Comparison of ENCODE assay signal across 15 mouse cellular contexts in genomic region chr5:36434398-36434967, GRCm38 (mm10). TPM values are rescaled to one million over a fixed set of nuclear protein-coding genes. Genes with fewer than 3 reads are reported as not detected.
DNase-seq lines count a peak whose midpoint lies in the region; ATAC-seq and TF ChIP-seq lines count a peak whose summit lies in the region.
"Had no signal": no experiment of that assay in that cellular context is flagged by ENCODE, and none has a peak within 500 bp of the region (broad histone marks: within the 10 kb centered on the region; RNA-seq: fewer than 3 reads in every experiment).

No protein-coding gene starts in this region.

- H3K4me2 ChIP-seq in liver, postnatal 0 days (ENCODE audit: low read depth, low read length): no peak overlapping the region
- H3K4me2 ChIP-seq in liver, embryonic 12.5 days: no peak overlapping the region
- H3K4me2 ChIP-seq in embryonic facial prominence, embryonic 15.5 days (replicated peaks): no peak overlapping the region
- H3K4me2 ChIP-seq in hindbrain, embryonic 13.5 days: no peak overlapping the region
- H3K4me2 ChIP-seq in midbrain, embryonic 16.5 days (ENCODE audit: low read length): no peak overlapping the region
- H3K4me2 ChIP-seq in lung, postnatal 0 days (replicated peaks; ENCODE audit: low read depth, low read length): no peak overlapping the region
- no peak overlapping the region for H3K4me2 ChIP-seq in kidney, embryonic 16.5 days (replicated peaks; ENCODE audit: low read depth, low read length)

- 69% methylated on average over 9 of the region's 9 CpGs for WGBS in liver, postnatal 0 days (ENCODE audit: insufficient replicate concordance)
- 65% methylated on average over 9 of the region's 9 CpGs for WGBS in liver, embryonic 12.5 days (ENCODE audit: insufficient replicate concordance)
- 33% methylated on average over 9 of the region's 9 CpGs for WGBS in embryonic facial prominence, embryonic 15.5 days
- 42% methylated on average over 9 of the region's 9 CpGs for WGBS in hindbrain, embryonic 13.5 days
- WGBS in midbrain, embryonic 16.5 days: 28% methylated on average over 9 of the region's 9 CpGs
- 69% methylated on average over 9 of the region's 9 CpGs for WGBS in lung, postnatal 0 days
- whole genome bisulfite sequencing in kidney, embryonic 16.5 days: 67% methylated on average over 9 of the region's 9 CpGs

- H3K27ac ChIP-seq in liver, postnatal 0 days (ENCODE audit: low read depth): peak overlapping the region; percentile 62
- H3K27ac ChIP-seq in liver, embryonic 12.5 days: no peak overlapping the region
- H3K27ac ChIP-seq in embryonic facial prominence, embryonic 15.5 days (replicated peaks): peak overlapping the region; percentile 53
- H3K27ac ChIP-seq in hindbrain, embryonic 13.5 days: peak overlapping the region; percentile 71
- peak overlapping the region; percentile 63 for H3K27ac ChIP-seq in midbrain, embryonic 16.5 days (ENCODE audit: low read length)
- H3K27ac ChIP-seq in lung, postnatal 0 days (ENCODE audit: low read length): no peak overlapping the region
- no peak overlapping the region for H3K27ac ChIP-seq in kidney, embryonic 16.5 days (ENCODE audit: low read length)
- H3K27ac ChIP-seq: liver, embryonic 14.5 days had no signal

- no peak for TF ChIP-seq CTCF in liver, postnatal 0 days (IDR thresholded peaks at IDR 0.05; ENCODE audit: low read depth)
- TF ChIP-seq CTCF in lung, postnatal 0 days (IDR thresholded peaks at IDR 0.05): no peak

- no peaks in the 10 kb centered on the region for H3K4me1 ChIP-seq in liver, postnatal 0 days (ENCODE audit: insufficient read depth)
- no peaks in the 10 kb centered on the region for H3K4me1 ChIP-seq in liver, embryonic 12.5 days
- H3K4me1 ChIP-seq in embryonic facial prominence, embryonic 15.5 days: peaks cover 20% of the 10 kb centered on the region
- H3K4me1 ChIP-seq in hindbrain, embryonic 13.5 days (replicated peaks): peaks cover 33% of the 10 kb centered on the region
- H3K4me1 ChIP-seq in midbrain, embryonic 16.5 days (ENCODE audit: control insufficient read depth, insufficient read depth, low read length): peaks cover 11% of the 10 kb centered on the region; the same call in 1 of the 2 replicates
- H3K4me1 ChIP-seq in lung, postnatal 0 days (ENCODE audit: insufficient read depth, low read depth, low read length): no peaks in the 10 kb centered on the region
- no peaks in the 10 kb centered on the region for H3K4me1 ChIP-seq in kidney, embryonic 16.5 days (ENCODE audit: insufficient read depth, low read length)

- no peaks in the 10 kb centered on the region for H3K27me3 ChIP-seq in liver, postnatal 0 days (ENCODE audit: insufficient read depth, low read length)
- H3K27me3 ChIP-seq in liver, embryonic 12.5 days (replicated peaks): 0 out of 2 replicates have a peak, but pooled peaks cover 3% of the 10 kb centered on the region
- H3K27me3 ChIP-seq in embryonic facial prominence, embryonic 15.5 days: no peaks in the 10 kb centered on the region
- H3K27me3 ChIP-seq in hindbrain, embryonic 13.5 days: no peaks in the 10 kb centered on the region
- no peaks in the 10 kb centered on the region for H3K27me3 ChIP-seq in midbrain, embryonic 16.5 days (ENCODE audit: control insufficient read depth, insufficient read depth, low read depth, low read length)
- H3K27me3 ChIP-seq in lung, postnatal 0 days (replicated peaks; ENCODE audit: insufficient read depth, low read length): no peaks in the 10 kb centered on the region
- no peaks in the 10 kb centered on the region for H3K27me3 ChIP-seq in kidney, embryonic 16.5 days (ENCODE audit: insufficient read depth, low read length)

- DNase-seq in liver, postnatal 0 days: peak; percentile 27
- no peak for DNase-seq in lung, postnatal 0 days (ENCODE audit: low spot score)
- DNase-seq: cerebellum, adult 18-20 months; kidney, adult 2 months; kidney, postnatal 4 days; lung, postnatal 4 days; right cerebral cortex, postnatal 25 days; thymus, adult 18-20 months had no signal

- no peak overlapping the region for H3K4me3 ChIP-seq in liver, postnatal 0 days (ENCODE audit: low read depth, low read length)
- H3K4me3 ChIP-seq in liver, embryonic 12.5 days: no peak overlapping the region
- H3K4me3 ChIP-seq in embryonic facial prominence, embryonic 15.5 days (replicated peaks): no peak overlapping the region
- no peak overlapping the region for H3K4me3 ChIP-seq in hindbrain, embryonic 13.5 days
- H3K4me3 ChIP-seq in midbrain, embryonic 16.5 days (ENCODE audit: low read depth, low read length): no peak overlapping the region
- H3K4me3 ChIP-seq in lung, postnatal 0 days (ENCODE audit: low read depth, low read length): no peak overlapping the region
- no peak overlapping the region for H3K4me3 ChIP-seq in kidney, embryonic 16.5 days (ENCODE audit: low read length)

- peak; percentile 21; the same call in 1 of the 2 replicates for ATAC-seq in liver, postnatal 0 days
- ATAC-seq in liver, embryonic 12.5 days: no peak
- no peak for ATAC-seq in embryonic facial prominence, embryonic 15.5 days (ENCODE audit: insufficient number of reproducible peaks, low FRiP score, low TSS enrichment, low read depth)
- peak; percentile 82 for ATAC-seq in hindbrain, embryonic 13.5 days (ENCODE audit: low FRiP score)
- 0 out of 2 replicates have a peak, but pooled peaks have one; percentile 62 for ATAC-seq in midbrain, embryonic 16.5 days
- no peak for ATAC-seq in lung, postnatal 0 days
- ATAC-seq in kidney, embryonic 16.5 days (ENCODE audit: low FRiP score, low TSS enrichment): no peak

- no peaks in the 10 kb centered on the region for H3K9me3 ChIP-seq in liver, postnatal 0 days (ENCODE audit: low read length)
- no peaks in the 10 kb centered on the region for H3K9me3 ChIP-seq in liver, embryonic 12.5 days (replicated peaks)
- H3K9me3 ChIP-seq in embryonic facial prominence, embryonic 15.5 days (replicated peaks): no peaks in the 10 kb centered on the region
- H3K9me3 ChIP-seq in hindbrain, embryonic 13.5 days: no peaks in the 10 kb centered on the region
- no peaks in the 10 kb centered on the region for H3K9me3 ChIP-seq in midbrain, embryonic 16.5 days (replicated peaks; ENCODE audit: control insufficient read depth, low read length, poor library complexity, severe bottlenecking)
- H3K9me3 ChIP-seq in lung, postnatal 0 days (ENCODE audit: low read length): no peaks in the 10 kb centered on the region
- H3K9me3 ChIP-seq in kidney, embryonic 16.5 days (ENCODE audit: low read length): no peaks in the 10 kb centered on the region
- H3K9me3 ChIP-seq: G1E had no signal

- no peak overlapping the region for H3K9ac ChIP-seq in liver, postnatal 0 days (replicated peaks)
- H3K9ac ChIP-seq in liver, embryonic 12.5 days: no peak overlapping the region
- H3K9ac ChIP-seq in embryonic facial prominence, embryonic 15.5 days: no peak overlapping the region
- 0 out of 2 replicates have a peak overlapping the region, but pooled peaks have one; percentile 1 for H3K9ac ChIP-seq in hindbrain, embryonic 13.5 days
- no peak overlapping the region for H3K9ac ChIP-seq in midbrain, embryonic 16.5 days (ENCODE audit: low read depth, low read length)
- H3K9ac ChIP-seq in lung, postnatal 0 days (replicated peaks; ENCODE audit: low read depth): no peak overlapping the region
- H3K9ac ChIP-seq in kidney, embryonic 16.5 days (replicated peaks; ENCODE audit: low read length): no peak overlapping the region
- H3K9ac ChIP-seq: liver, embryonic 14.5 days had no signal

- H3K36me3 ChIP-seq in liver, postnatal 0 days (replicated peaks; ENCODE audit: insufficient read depth, low read length): no peaks in the 10 kb centered on the region
- H3K36me3 ChIP-seq in liver, embryonic 12.5 days: no peaks in the 10 kb centered on the region
- H3K36me3 ChIP-seq in embryonic facial prominence, embryonic 15.5 days: no peaks in the 10 kb centered on the region
- no peaks in the 10 kb centered on the region for H3K36me3 ChIP-seq in hindbrain, embryonic 13.5 days
- no peaks in the 10 kb centered on the region for H3K36me3 ChIP-seq in midbrain, embryonic 16.5 days (ENCODE audit: control insufficient read depth, insufficient read depth, low read length)
- H3K36me3 ChIP-seq in lung, postnatal 0 days (ENCODE audit: insufficient read depth, low read length): no peaks in the 10 kb centered on the region
- no peaks in the 10 kb centered on the region for H3K36me3 ChIP-seq in kidney, embryonic 16.5 days (ENCODE audit: insufficient read depth, low read length)
- H3K36me3 ChIP-seq: G1E had no signal

- TF ChIP-seq EP300 in liver, postnatal 0 days (IDR thresholded peaks at IDR 0.05; ENCODE audit: low read depth): no peak
- no peak for TF ChIP-seq EP300 in lung, postnatal 0 days (IDR thresholded peaks at IDR 0.05)

RNA-seq across cellular contexts. Expression of gene Grpel1, which starts 30.3 kb away (rescaled TPM):
- 61.2 and 62.1 TPM in 2 replicates for polyA plus RNA-seq in liver, postnatal 0 days (2015; fragmentation: Nextera tagmentation; extraction: Ambion mirVana)
- polyA plus RNA-seq in liver, embryonic 12.5 days (2016; fragmentation: Nextera tagmentation; extraction: Ambion mirVana): 52.4 and 52.9 TPM in 2 replicates
- 48.9 and 49.2 TPM in 2 replicates for polyA plus RNA-seq in embryonic facial prominence, embryonic 15.5 days (2015; fragmentation: Nextera tagmentation; extraction: Ambion mirVana)
- polyA plus RNA-seq in hindbrain, embryonic 13.5 days (2015; fragmentation: Nextera tagmentation; extraction: Ambion mirVana): 45.4 and 45.6 TPM in 2 replicates
- polyA plus RNA-seq in midbrain, embryonic 16.5 days (2015; fragmentation: Nextera tagmentation; extraction: Ambion mirVana): 41.3 and 42.9 TPM in 2 replicates
- polyA plus RNA-seq in lung, postnatal 0 days (2015; fragmentation: Nextera tagmentation; extraction: Ambion mirVana): 35.1 and 35.8 TPM in 2 replicates
- 62.9 and 66.4 TPM in 2 replicates for polyA plus RNA-seq in kidney, embryonic 16.5 days (2015; fragmentation: Nextera tagmentation; extraction: Ambion mirVana)

RNA-seq across cellular contexts. Expression of gene Sorcs2, which starts 36.5 kb away (rescaled TPM):
- 0.30 and 0.33 TPM in 2 replicates for polyA plus RNA-seq in liver, postnatal 0 days (2015; fragmentation: Nextera tagmentation; extraction: Ambion mirVana)
- 1.2 and 1.6 TPM in 2 replicates for polyA plus RNA-seq in liver, embryonic 12.5 days (2016; fragmentation: Nextera tagmentation; extraction: Ambion mirVana)
- polyA plus RNA-seq in embryonic facial prominence, embryonic 15.5 days (2015; fragmentation: Nextera tagmentation; extraction: Ambion mirVana): 25.3 and 26.2 TPM in 2 replicates
- polyA plus RNA-seq in hindbrain, embryonic 13.5 days (2015; fragmentation: Nextera tagmentation; extraction: Ambion mirVana): 11.7 and 12.6 TPM in 2 replicates
- polyA plus RNA-seq in midbrain, embryonic 16.5 days (2015; fragmentation: Nextera tagmentation; extraction: Ambion mirVana): 21.3 and 22.7 TPM in 2 replicates
- 9.4 TPM in 2 replicates for polyA plus RNA-seq in lung, postnatal 0 days (2015; fragmentation: Nextera tagmentation; extraction: Ambion mirVana)
- polyA plus RNA-seq in kidney, embryonic 16.5 days (2015; fragmentation: Nextera tagmentation; extraction: Ambion mirVana): 11.1 and 11.6 TPM in 2 replicates

RNA-seq across cellular contexts. Expression of gene Tada2b, which starts 49.6 kb away (rescaled TPM):
- polyA plus RNA-seq in liver, postnatal 0 days (2015; fragmentation: Nextera tagmentation; extraction: Ambion mirVana): 1.2 and 1.4 TPM in 2 replicates
- 1.5 and 1.6 TPM in 2 replicates for polyA plus RNA-seq in liver, embryonic 12.5 days (2016; fragmentation: Nextera tagmentation; extraction: Ambion mirVana)
- 1.8 and 2.3 TPM in 2 replicates for polyA plus RNA-seq in embryonic facial prominence, embryonic 15.5 days (2015; fragmentation: Nextera tagmentation; extraction: Ambion mirVana)
- 2.7 and 2.8 TPM in 2 replicates for polyA plus RNA-seq in hindbrain, embryonic 13.5 days (2015; fragmentation: Nextera tagmentation; extraction: Ambion mirVana)
- polyA plus RNA-seq in midbrain, embryonic 16.5 days (2015; fragmentation: Nextera tagmentation; extraction: Ambion mirVana): 2.9 and 3.2 TPM in 2 replicates
- polyA plus RNA-seq in lung, postnatal 0 days (2015; fragmentation: Nextera tagmentation; extraction: Ambion mirVana): 1.9 and 2.2 TPM in 2 replicates
- polyA plus RNA-seq in kidney, embryonic 16.5 days (2015; fragmentation: Nextera tagmentation; extraction: Ambion mirVana): 2.0 and 2.2 TPM in 2 replicates

RNA-seq across cellular contexts. Expression of gene Ccdc96, which starts 49.9 kb away (rescaled TPM):
- polyA plus RNA-seq in liver, postnatal 0 days (2015; fragmentation: Nextera tagmentation; extraction: Ambion mirVana): 0.06 and 0.13 TPM in 2 replicates
- 0.25 and 0.31 TPM in 2 replicates for polyA plus RNA-seq in liver, embryonic 12.5 days (2016; fragmentation: Nextera tagmentation; extraction: Ambion mirVana)
- polyA plus RNA-seq in embryonic facial prominence, embryonic 15.5 days (2015; fragmentation: Nextera tagmentation; extraction: Ambion mirVana): 2.0 and 3.8 TPM in 2 replicates
- polyA plus RNA-seq in hindbrain, embryonic 13.5 days (2015; fragmentation: Nextera tagmentation; extraction: Ambion mirVana): 3.9 and 4.0 TPM in 2 replicates
- 3.8 and 4.3 TPM in 2 replicates for polyA plus RNA-seq in midbrain, embryonic 16.5 days (2015; fragmentation: Nextera tagmentation; extraction: Ambion mirVana)
- 2.1 and 2.8 TPM in 2 replicates for polyA plus RNA-seq in lung, postnatal 0 days (2015; fragmentation: Nextera tagmentation; extraction: Ambion mirVana)
- 0.76 and 0.81 TPM in 2 replicates for polyA plus RNA-seq in kidney, embryonic 16.5 days (2015; fragmentation: Nextera tagmentation; extraction: Ambion mirVana)

Comparison
In these comparisons a context has a peak if more than half of its experiments do, and no peak if none do; other contexts are left out.
1. ATAC-seq: peak in liver, postnatal 0 days (single experiment), hindbrain, embryonic 13.5 days (single experiment) and midbrain, embryonic 16.5 days (single experiment); none in liver, embryonic 12.5 days (single experiment), embryonic facial prominence, embryonic 15.5 days (single experiment), lung, postnatal 0 days (single experiment) and kidney, embryonic 16.5 days (single experiment).
2. H3K27ac ChIP-seq: peak in liver, postnatal 0 days (single experiment), embryonic facial prominence, embryonic 15.5 days (single experiment), hindbrain, embryonic 13.5 days (single experiment) and midbrain, embryonic 16.5 days (single experiment); none in liver, embryonic 12.5 days (single experiment), lung, postnatal 0 days (single experiment) and kidney, embryonic 16.5 days (single experiment).